Mouse (Mus musculus) bone marrow macrophage, adult 2 months (primary cell): ENCODE measurements around the gene Stard7.

Experiments used
- CTCF ChIP-seq: IDR thresholded peaks from 2 replicates; pipeline ENCODE4 v1.5.1; 2012; ENCODE audit warnings: low read depth, mild to moderate bottlenecking, low read length, moderate library complexity
- POLR2A ChIP-seq: IDR thresholded peaks from 2 replicates; pipeline ENCODE4 v1.6.1; 2012; ENCODE audit warnings: mild to moderate bottlenecking, low read depth, low read length, borderline replicate concordance

DNA sequence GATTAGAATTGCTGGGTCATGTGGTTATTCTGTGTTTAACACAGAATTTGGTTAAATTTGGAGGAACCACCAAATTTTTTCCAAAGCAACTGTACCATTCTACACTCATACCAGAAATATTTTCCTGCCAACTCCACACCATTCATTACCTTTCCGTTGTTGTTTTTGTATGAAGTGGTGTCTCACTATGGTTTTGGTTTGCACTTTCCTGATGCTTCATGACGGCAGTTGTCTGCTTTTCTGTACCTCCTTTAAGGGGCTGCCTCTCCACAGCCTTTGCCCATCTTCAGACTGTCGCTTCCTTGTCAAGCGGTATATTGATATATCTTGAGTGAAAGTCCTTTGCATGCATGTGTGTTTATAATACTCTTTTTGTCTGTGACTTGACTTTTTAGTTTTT, 42.8 kb downstream of the Stard7 start:
- TF ChIP-seq CTCF: no peak
- no peak for TF ChIP-seq POLR2A
